Mouse (Mus musculus) gonadal fat pad, adult 2 months (tissue): ENCODE data around the gene Cdkn1a. TPM values are rescaled to one million over a fixed set of nuclear protein-coding genes. Genes with fewer than 3 reads are reported as not detected.

Experiments
- DNase-seq: peaks from one replicate; pipeline ENCODE4 v3.0.0-alpha.2; 2012; ENCODE audit warnings: low read depth
- polyA plus RNA-seq: library from polyadenylated mRNA; depleted of rRNA; stranded (reverse); fragments of >200 nt; gene quantifications from 2 replicates; pipeline ENCODE4 v1.2.3, GENCODE M21; 2012; rRNA removed

Cdkn1a gene
- polyA plus RNA-seq, 1 experiment, result 98.3 TPM

DNA sequence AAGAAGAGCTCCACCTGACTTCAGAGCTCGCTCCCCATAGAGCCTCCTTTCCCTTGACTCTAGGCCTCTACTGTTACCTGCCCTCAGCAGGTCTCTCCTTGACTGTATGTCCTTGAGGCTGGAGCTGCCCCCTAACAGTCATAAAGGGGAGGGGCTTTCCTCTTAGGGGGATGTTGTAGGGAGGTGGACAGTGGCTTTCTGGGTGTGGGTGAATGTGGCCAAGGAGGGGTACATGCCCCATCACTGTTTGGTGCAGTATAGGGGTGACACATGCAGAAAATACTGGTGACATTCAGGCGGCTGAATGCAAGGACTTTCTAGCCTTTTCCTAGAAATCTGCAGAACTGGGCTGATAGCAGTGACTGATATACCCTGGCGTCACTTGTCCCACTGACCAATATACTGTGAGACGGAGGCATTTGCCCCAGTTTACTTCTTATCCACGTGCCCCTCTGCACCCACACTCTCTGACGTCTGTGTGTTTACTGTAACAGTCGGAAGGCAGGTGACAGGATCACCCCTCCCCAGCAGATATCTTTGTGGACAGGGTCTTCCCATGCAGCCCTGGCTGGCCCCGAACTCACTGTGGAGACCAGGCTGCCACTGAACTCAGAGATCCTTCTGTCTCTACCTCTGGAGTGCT is 26.4 kb downstream of the Cdkn1a start:
- DNase-seq, result no peak

DNA sequence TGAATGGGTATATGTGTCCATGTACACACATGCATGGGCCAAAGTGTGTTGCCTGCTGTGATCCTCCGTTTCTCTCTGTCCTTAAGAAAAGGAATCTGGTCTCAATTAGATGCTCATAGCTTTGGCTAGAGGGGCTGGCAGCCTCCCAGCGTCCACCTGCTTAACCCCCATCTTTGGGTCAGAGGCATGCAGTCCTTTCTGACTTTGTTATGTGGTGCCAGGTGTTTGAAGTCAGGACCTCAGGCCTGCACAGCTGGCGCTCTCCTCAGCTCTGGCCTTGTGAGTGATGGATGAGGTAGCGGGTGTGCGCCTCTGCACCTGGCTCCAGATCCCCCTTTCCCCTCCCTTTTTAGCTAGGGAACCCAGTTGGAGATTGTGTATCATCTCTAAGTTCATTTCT is 27.3 kb downstream of the Cdkn1a start:
- no peak for DNase-seq

DNA sequence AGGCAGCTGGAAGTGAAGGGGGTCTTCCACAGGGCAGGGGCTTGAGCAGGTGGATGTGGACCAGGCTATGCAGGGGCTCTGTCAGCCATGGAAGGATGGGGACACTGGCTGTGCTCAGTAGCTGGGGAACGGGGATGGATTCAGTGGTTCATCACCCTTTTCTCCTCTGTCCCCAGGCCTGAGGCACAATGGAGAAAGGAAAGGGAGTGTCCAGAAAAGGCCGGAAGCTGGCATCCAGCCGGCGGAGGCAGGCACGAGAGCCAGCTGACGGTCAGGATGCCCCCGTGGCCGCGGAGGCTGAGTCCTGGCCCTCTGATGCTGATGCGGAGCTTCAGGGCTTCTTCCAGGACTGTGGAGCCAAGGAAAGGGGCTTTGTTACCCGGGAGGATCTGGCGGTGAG is 29.9 kb downstream of the Cdkn1a start:
- DNase-seq, result no peak

DNA sequence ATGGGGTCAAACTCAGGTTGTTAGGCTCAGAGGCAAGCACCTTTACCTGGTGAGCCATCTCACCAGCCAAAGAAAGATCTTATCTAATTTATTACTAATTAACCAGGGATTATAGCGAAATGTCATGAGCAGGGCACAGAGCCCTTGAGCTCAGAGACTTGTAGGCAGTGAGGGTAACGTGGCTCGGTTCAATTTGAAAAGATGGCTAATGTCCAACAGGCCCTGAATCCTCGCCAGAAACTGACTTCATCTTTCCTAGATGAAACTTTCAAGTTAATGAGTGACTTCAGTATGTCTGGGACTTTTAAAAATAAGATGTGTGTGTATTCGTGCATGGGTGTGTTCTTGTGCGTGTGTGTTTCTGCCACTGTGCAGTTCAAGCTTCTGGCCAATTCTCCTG is 32.0 kb downstream of the Cdkn1a start:
- no peak for DNase-seq

DNA sequence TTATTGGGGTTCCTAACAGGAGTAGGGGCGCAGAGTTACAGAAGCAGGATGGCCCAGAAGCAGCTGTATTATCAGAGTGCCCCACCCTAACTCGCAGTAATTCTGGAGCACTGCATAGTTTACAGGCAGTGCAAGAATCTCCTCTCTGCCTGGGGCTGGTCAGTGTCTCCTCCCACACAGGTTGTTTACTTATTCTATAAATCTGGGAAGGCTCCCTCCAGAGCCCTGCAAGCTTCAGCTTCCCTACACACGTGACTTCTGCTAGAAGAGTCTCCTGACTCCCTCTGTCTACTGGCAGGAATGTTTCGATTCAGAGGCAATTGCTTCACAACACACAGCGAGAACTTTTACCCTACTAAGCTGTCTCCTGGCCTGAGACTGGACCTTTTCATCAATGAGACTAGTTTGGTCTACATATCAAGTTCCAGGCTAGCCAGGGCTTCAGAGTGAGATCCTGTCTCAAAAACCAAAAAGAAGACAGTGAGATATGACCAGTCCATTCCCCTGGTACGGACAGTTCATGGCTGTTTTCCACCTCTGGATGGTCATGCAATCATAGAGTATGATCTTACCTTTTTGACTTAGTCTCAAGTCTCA is 32.9 kb downstream of the Cdkn1a start:
- DNase-seq, result no peak

DNA sequence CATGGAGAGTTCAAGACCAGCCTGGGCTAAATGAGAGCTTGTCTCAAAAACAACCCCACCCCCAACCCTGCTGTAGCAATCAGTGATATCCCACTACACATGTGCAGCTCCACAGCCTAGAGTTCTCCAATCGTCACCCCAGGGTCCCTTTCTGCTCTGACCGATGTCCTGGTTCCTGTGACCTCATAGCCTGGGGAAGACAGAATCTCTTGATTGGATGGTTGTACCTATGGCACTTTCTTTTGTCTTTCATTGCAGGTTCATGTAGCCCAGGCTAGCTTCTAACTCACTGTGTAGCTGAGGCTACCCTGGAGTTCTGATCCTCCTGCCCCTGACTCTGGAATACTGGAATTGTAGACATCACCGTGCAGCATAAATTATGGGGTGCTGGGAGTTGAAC is 35.8 kb downstream of the Cdkn1a start:
- no peak for DNase-seq

DNA sequence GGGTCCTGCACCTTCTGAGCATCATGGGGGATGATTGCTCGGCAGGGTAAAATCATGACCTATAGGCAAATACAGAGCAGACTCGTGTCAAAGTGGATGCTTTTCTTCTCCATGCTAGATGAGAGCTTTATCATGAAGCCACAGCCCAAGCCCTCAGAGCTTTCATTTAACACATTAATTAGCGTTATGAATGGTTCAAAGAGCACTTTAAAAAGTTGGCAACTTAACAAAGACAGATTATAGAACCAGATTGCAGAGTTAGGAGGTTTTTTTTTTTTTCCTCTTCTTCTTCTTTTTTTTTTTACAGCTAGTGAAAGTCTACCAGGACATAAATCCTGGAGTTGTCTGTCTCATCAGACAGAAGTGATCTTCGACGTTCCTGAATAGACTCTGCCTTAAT is 38.6 kb downstream of the Cdkn1a start:
- no peak for DNase-seq

DNA sequence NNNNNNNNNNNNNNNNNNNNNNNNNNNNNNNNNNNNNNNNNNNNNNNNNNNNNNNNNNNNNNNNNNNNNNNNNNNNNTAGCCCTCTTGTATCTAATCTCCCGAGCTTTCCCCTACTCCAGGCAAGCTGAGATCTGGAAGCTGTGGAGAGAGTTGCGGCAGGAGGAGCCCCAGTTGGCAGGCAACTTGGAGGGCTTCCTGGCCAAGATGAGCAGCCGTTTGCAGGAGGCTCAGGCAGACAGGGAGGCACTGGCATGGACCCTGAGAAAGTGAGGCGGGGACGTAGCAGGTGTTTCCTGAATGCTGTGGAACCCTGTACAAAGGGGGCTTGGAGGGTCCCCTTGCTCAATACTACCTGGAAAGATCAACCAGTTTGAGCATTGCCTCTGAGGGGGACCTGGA is 44.3 kb downstream of the Cdkn1a start:
- no peak for DNase-seq

DNA sequence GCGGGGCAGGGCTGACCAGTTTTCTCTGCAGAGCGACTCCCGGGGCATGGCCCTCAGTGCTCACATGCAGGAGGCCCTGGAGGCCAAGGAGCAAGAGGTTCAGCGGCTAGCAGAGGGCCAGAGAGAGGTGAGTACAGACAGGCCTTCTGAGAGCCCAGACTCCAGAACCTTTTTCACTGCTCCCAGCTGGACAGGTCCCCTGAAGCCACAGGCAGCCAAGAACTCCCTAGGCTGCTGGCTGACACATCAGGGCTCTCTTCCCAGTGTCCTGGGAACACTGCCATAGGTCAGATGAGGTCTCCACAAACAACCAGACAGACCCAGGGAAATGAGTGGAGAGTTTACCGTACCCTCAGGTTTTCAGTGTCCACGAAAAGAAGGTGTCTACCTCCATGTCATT is 45.5 kb downstream of the Cdkn1a start:
- DNase-seq, result no peak

DNA sequence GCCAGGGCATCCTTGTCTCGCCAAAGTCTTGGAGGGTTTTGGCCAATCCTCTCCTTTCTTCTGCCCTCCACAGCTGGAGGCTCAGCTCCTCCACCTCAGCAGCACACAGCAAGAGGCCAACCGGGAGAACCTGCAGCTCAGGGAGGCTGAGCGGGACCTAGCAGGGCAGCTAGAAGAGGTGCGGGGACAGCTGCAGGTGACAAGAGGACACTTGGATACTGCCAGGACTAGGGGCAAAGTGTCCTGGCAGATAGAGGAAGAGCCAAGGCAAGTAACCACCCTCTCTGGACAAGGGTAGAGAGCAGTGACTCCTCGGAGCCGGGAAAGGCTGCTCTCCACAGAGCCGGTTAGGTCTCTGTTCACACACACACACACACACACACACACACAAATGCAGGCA is 47.1 kb downstream of the Cdkn1a start:
- DNase-seq, result no peak

DNA sequence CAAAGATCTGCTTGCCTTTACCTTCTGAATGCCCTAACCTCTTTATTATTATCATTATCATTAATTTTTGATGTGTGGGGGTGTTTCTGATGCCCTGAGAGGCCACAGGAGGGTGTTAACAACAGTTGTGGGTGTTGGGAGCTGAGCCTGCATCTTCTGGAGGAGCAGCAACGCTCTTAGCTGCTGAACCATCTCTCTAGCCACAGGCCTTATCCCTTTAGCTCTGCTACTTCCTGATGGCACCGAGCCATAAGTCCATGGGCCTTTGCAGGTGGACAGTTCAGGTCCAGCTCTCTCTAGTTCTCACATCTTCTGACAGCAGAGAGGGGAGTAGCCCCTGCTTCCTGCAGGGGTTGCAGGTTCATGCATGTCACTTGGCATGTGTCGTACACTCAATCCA is 50.8 kb downstream of the Cdkn1a start:
- DNase-seq, result no peak

DNA sequence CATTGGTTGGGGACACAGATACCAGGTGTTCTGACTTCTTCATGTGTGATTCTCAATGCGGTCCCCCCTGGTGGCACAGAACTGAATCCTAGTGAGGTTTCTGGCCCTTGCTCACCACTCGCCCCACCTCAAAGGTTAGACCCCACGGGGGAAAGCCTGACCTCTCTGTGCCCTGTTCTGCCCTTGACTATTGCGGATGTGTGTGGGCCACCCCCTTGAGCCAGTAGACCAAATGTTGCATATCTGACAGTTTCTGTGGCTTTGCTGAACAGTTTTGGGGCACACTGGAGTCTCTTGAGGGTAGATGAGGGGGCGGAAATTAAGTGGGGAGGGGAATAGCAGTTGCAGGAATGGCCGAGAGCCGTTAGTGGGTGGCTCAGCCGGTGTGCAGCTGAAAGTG is 52.5 kb downstream of the Cdkn1a start:
- DNase-seq, result no peak

DNA sequence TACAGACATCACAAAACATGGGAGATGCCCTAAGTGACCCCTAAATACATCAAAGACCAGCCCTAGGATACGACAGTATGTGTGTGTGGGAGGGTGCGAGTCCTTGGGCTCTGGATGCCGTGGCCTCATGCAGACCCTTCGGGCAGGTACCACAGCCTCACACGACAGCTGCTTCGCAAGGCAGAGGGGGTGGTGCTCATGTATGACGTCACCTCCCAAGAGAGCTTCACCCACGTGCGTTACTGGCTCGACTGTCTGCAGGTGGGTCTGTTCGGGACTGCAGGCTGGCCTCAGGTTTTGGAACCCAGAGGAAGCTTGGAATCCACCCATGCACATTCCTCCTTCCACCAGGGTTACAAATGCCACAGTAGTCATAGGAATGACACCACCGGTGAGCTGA is 54.3 kb downstream of the Cdkn1a start:
- no peak for DNase-seq

DNA sequence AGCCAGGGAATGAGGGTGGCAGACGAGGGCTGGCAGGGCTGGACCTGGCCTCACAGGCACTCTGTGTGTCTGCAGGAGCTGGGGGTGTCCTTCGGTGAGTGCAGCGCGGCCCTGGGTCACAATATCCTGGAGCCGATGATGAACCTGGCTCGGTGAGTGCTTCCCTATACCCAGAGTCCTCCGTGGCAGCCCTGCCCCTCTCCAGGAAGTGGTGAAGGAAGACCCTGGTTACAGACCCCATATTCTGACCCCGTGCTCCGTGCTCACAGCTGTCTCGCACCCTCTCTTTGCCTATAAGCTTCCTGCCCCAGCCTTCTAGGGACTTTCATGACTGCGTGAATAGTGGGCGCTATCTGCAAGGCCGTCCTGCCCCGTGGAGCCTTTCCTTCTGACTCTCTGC is 56.5 kb downstream of the Cdkn1a start:
- DNase-seq, result no peak

DNA sequence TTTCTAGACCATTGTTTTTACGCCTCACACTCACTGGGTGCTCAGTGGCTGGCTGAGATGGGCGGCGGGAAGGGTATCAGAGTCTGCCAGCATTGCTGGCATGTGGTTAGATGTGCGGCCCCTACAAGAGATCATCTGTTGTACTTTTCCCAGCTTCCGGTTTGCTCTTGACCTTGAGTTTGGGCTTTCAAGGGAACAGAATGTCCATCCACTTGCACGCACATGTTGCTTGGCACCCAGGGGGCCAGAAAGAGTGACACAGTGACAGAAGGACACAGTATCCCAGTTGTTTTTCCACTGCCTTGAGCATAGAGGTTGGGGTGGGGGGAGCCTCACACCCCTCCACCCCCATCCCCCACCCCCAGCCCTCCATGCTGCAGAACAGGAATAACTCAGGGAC is 57.0 kb downstream of the Cdkn1a start:
- DNase-seq, result no peak

DNA sequence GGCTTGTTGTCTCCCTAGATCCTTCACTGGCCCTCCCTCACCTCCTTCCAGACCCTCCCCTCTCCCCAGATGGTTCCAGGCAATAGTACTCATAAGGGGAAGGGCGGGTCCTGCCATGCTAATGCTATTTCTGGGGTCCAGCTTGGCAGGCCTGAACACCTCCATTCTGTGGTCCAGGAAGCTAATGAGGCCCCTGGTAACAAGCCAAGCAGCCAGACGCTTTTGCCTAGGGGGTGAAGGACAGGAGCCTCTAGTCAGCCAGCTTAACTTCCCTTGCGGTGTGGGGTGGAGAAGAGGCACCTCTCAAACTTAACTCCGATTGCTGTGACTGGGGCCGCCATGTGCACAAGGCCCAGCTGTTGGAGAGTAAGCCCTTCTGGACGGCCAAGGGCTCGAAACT is 59.0 kb downstream of the Cdkn1a start:
- DNase-seq, result no peak

Other genes starting within 250 kb of the Cdkn1a start
- 1.7 and 1.8 TPM in 2 replicates for gene Pnpla1, start 232.6 kb upstream of the Cdkn1a start, polyA plus RNA-seq
- gene 4930539E08Rik, start 175.7 kb upstream of the Cdkn1a start, polyA plus RNA-seq, result 0.28 and 0.30 TPM in 2 replicates
- gene Pxt1, start 147.1 kb upstream of the Cdkn1a start, polyA plus RNA-seq, result 0.88 and 1.9 TPM in 2 replicates
- 32.9 and 37.7 TPM in 2 replicates for gene Kctd20, start 139.0 kb upstream of the Cdkn1a start, polyA plus RNA-seq
- gene Stk38, start 83.0 kb upstream of the Cdkn1a start, polyA plus RNA-seq, result 51.3 and 55.6 TPM in 2 replicates
- 103 and 119 TPM in 2 replicates for gene Srsf3, start 58.3 kb upstream of the Cdkn1a start, polyA plus RNA-seq
- gene Rab44, start 23.2 kb downstream of the Cdkn1a start, polyA plus RNA-seq, result 8.2 and 12.7 TPM in 2 replicates
- gene Cpne5, start 147.2 kb downstream of the Cdkn1a start, polyA plus RNA-seq, result 59.8 and 66.3 TPM in 2 replicates
- 33.3 and 35.3 TPM in 2 replicates for gene Ppil1, start 173.2 kb downstream of the Cdkn1a start, polyA plus RNA-seq
- gene BC004004, start 177.8 kb downstream of the Cdkn1a start, polyA plus RNA-seq, result 118 and 175 TPM in 2 replicates
- 31.4 and 42.9 TPM in 2 replicates for gene Pi16, start 226.7 kb downstream of the Cdkn1a start, polyA plus RNA-seq